Mouse (Mus musculus) ES-CJ7 (cell line): ENCODE data around the gene Arfgef2.

Experiments
- DNase-seq: peaks from one replicate; pipeline ENCODE4 v3.0.0; 2011; ENCODE audit warnings: low read depth, low spot score

Gene Arfgef2

DNA sequence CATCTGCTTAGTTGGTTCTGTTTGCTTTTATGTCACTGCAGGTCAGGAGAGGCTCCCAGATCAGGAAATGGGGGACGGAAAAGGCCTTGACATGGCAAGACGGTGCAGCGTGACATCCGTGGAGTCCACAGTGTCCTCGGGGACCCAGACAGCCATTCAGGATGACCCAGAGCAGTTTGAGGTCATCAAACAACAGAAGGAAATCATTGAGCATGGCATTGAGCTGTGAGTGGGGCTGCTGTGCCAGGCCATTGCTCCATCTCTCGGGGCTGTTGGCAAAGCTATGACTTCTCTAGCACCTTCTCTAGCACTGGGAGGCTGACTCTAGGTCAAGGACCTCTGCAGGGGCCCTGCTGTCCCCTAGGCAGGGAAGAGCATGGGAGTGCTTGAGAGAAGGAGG is 51.0 kb downstream of the Arfgef2 start:
- no peak for DNase-seq

DNA sequence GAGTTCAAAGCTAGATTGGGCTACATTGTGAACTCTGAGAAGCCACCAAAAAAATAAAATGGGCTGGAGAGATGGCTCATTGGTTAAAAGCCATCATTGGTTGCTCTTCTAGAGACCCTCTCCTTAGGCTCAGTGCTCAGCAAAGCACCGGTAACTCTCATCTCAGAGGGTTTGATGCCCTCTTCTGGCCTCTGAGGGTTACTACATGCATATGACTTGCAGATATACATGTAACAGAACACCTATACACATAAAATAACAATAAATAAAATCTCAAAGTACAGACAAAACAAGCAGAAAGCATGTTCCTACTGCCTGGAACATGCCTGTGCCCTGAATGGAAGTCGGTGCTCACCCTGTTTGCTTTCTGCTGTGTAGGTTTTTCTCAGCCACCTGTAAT is 51.7 kb downstream of the Arfgef2 start:
- DNase-seq: peak; percentile 74

DNA sequence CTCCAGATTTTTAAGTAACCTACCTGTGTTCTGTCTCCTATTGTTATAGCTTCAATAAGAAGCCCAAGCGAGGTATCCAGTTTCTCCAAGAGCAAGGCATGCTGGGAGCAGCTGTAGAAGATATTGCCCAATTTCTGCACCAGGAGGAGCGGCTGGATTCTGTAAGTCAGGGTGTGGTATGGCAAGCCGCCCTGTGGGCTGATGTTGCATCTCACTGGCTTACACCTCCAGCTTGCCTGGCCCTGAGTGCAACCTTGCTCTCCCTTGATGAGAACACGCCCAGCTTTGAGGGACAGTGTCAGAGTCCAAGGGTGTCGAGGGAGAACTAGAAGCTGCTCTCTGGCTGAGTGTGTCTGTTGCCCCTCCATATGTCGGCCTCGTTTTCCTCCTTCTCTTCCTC is 53.8 kb downstream of the Arfgef2 start:
- no peak for DNase-seq

DNA sequence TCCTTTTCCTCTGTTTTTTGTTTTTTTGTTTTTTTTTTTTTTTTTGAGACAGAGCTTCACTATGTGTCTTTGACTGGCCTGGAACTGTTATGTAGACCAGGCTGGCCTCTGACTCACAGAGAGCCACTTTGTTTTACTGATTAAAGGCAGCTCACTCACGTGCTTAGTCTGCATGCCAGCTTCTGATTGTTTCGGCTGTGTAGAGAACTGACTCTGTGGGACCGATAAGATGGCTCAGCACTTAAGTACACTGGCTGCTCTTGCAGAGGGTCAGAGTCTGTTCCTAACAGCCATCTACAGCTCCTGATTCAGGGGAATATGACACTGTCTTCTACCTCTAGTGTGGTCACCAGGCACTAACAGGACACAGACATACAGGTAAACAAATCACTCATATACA is 57.1 kb downstream of the Arfgef2 start:
- no peak for DNase-seq

DNA sequence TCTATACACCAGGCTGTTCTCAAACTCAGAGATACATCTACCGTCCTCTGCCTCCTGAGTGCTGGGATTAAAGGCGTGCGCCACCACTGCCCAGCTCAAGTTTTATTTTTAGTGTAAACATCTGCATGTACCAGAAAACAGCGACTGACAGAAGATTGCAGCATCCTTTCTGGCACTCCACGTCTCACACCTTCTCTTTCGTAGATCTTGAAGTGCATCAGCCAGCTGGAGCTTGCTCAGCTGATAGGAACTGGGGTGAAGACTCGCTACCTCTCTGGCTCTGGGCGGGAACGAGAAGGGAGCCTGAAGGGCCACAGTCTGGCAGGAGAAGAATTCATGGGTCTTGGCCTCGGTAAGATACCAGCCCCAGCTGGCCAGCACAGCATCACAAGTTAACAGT is 60.1 kb downstream of the Arfgef2 start:
- DNase-seq: no peak

DNA sequence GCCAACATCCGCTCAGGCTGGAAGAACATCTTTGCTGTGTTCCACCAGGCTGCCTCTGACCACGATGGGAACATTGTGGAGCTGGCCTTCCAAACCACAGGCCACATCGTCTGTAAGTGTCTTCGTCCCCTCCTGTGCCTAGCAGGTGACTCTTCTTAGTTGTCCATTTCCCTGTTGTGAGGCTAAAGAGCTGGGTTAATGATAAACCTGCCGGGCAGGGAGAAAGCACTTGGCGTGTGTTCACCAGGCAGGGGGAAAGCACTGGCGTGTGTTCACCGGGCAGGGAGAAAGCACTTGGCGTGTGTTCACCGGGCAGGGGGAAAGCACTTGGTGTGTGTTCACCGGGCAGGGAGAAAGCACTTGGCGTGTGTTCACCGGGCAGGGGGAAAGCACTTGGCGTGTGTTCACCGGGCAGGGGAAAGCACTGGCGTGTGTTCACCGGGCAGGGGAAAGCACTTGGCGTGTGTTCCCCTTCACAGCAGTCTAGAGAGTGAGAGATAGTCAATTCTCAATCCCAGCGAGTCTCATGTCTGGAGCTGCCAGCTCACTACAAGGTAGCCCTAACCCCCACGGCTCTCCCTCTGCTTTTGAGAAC is 65.0 kb downstream of the Arfgef2 start:
- DNase-seq: no peak

DNA sequence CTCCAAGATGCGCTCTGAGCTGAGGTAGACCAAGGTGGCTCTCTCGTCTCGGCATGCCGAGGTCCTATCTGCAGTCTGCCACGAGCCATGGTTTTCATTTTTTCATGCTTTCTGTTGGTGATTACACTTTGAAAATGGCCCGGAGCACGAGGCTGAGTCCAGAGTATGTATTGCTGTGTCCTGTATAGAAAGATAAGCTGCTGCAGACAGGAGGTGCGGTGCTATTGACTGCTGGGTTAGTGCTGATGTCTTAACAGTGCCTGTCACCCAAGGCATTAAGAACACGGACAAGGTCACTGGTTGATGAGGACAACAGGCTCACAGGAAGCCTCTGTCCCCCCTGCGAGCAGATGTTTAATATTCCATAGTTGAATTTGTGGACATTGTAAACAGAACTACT is 65.5 kb downstream of the Arfgef2 start:
- no peak for DNase-seq

DNA sequence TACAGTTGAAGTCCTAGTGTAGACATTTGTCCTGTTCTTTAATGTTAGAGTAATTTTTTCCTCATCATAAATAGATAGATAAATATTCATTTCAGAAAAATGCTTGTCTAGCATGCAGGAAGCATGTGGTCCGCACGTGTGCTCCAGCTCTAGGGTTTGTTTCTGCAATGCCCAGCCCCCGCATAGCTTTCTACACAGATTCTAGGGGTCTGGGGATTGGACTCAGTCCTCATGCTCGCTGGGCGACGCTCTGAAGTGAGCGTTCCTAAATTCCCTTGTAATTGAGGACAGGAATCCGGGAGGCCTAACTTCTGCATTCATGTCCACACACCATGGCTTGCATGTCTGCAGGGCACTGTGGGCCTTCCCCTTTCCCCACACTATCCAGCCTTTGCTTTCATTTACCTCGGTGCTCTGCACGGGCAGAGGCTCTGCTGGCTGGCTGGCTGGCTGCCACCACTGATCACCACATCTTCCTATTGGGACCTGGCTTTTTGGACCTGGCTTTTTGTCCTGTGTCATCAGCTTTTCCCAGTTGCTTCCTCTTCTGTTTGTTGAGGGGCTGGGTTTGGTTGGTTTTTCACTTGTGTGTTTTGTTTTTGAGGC is 69.4 kb downstream of the Arfgef2 start:
- no peak for DNase-seq

DNA sequence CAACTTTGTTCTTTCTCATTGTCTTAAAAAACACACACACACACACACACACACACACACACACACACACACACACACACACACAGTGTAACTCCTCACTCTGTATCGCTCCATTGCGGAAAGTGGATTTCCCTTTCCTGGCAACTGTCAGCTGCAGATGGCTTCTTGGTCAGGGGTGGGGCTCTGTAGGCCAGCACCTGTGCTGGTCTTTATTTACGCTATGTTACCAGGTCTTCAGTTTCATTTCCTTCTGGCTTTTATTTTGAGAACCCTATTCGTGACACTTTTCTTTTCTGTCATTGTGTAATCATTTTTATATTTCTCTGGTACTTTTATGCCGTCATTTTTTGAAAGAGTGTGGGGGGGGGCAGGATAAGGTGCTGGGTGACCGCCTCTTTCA is 70.2 kb downstream of the Arfgef2 start:
- no peak for DNase-seq

DNA sequence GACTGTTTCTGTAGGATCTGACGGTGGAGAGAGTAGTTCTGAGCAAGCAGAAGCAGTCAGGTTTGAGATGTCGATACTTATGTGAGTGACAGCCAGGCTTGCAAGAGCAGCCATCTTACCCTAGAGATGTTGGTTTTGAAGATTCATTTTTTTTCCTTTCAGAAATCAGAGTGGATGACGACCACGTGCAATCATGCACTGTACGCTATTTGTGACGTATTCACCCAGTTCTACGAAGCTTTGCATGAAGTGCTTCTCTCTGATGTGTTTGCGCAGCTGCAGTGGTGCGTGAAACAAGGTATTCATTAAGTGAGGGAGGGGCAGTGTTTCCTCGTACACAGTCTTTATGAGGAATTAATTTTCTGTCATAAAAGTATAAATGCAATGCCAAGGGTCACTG is 70.9 kb downstream of the Arfgef2 start:
- DNase-seq: no peak

DNA sequence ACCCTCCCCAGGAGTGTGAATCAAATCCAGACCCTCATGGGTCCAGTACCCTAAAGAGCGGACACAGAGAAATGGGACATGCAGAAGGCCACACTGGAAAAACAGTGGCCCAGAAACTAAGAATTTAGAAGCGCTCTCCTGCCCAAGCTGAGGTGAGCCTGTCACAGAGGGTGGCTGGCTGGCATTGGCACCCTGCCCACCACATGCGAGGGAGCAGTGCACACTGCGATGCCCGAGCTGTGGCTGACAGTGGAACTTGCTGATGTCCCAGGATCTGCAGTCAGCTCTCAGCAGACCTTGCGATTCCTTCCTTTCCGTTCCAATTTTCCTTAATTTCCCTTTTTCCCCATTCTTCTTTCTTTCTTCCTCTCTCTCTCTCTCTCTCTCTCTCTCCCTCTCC is 79.7 kb downstream of the Arfgef2 start:
- no peak for DNase-seq

DNA sequence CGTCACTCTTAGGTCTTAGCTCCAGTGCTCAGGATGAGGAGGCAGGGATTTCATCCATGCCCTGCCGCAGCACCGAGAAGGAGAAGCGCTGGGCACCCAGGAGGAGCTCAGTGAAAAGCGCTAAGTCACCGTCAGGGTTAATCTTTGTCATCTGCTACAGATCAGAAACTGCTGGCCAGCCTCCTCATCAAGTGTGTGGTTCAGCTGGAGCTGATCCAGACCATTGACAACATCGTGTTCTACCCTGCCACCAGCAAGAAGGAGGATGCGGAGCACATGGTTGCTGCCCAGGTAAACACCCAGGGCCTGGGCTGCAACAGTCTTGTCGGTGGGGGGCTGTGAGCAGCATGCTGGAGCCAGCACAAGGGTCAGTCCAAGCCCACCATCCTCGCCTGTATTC is 80.2 kb downstream of the Arfgef2 start:
- no peak for DNase-seq

DNA sequence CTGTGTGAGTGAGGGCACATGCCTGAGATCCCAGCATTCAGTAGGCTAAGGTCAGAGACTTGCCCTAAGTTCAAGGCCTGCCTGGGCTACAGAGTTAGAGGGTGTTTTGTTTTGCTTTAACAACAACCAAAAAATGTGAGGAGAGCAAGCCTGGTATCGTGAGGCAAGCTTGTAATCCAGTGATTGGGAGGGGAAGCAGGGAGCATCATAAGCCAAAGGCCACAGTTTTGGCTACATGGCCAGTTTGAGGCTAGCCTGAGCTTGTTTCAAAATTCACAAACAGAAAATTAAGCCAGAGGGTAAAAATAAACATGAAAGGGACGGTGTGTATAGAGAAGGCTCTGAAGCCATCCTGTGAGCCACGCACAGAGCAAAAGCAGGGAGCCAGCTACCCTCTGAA is 80.8 kb downstream of the Arfgef2 start:
- DNase-seq: no peak

DNA sequence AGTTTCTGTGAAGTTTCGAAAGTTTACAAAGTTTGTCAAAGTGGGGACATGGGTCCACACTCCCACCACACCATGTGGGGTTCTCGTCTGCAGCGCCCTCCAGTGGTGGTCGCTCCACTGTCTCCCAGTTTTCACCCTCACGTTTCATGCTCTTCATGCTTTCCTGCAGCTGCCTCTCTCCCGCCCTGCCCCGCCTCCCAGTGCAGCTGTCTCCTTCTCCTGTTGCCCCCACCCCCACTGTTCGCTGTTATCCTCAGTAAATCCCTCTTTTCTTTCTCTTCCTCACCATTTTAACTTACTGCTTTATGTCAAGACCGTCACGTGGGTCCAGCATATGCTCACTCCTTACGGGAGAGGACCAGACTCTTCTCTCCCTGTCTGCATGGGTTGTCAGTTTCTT is 82.4 kb downstream of the Arfgef2 start:
- peak; percentile 53 for DNase-seq

DNA sequence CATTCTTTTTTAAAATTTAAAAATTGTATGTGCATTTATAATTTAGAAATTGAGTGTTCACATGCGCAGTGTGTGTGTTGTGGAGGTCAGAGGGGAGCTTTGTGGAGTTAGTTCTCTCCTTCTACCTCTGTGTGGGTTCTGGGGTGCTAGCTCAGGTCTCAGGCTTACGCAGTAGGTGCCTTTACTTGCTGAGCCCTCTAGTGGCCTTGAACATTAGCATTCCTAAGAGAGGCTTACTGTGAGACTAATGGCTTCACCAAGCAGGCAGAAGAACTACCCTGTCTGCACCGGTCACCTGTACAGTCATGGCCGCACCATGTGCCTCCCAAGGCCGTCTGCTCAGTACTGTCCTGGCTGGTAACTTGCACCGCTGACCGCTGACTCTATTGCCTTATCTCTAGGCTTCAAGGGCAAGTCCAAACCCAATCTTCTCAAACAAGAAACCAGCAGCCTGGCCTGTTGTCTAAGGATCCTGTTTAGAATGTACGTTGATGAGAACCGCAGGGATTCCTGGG is 86.0 kb downstream of the Arfgef2 start:
- peak; percentile 85 for DNase-seq

DNA sequence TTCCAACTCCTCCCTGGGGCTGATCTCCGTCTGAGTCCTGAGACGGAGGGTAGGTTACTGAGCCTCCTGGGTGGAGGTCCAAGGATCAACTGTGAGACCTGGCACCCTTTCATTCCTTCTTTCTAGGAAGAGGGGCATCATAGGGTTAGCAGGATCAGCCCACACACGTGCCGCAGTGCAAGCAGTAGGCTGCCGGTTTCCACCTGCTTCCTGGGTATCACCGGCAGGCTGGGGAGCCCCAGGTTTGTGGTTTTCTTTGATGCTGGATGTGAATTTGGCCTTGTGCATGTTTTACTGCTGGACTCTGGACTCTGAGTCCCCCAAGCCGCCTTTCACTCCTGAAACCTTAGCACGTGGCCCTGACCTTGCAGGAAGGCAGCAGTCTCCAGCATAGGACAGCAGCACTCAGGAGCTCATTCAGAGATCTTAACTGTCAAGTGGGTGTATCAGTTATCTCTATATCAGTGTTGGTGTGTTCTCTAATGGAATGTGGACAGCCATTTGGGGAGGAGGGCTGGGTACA is 86.8 kb downstream of the Arfgef2 start:
- DNase-seq: no peak

DNA sequence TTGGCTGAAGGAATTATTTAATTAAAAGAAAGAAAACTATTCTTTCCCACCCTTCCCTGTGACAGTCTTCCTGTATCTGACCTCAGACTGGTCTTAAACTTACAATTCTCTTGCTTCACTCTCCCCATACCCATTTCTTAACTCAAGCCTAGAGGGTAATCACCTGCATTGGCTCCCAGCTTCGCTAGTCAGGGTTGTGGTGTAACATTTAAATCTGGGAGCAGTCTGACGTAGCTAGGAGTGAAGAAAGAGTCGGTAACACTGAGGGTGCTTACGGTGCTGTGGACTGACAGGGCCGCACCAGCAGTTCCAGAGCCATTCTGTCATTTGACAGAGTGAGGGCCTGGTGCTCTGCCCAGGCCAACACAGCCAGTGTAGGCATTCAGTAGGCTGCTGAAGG is 87.6 kb downstream of the Arfgef2 start:
- no peak for DNase-seq

DNA sequence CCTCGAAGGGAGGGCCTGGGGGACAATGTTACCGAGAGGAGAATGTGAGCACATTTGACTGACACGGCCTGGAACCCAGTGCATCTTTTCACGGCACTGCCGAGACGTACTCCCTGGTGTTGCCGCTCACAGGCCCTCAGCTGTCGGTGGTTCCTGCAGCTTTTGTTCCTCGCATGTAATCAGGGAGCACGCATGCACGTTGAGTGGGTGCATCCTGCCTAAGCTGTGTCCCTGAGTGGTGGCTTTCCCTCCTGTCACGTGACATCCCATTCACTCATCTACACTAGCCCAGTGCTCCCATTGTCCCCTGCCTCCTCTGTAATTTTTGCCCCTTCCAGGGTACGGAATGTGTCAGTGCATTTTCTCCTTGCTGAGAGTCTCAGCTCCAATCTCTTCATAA is 91.0 kb downstream of the Arfgef2 start:
- DNase-seq: no peak

DNA sequence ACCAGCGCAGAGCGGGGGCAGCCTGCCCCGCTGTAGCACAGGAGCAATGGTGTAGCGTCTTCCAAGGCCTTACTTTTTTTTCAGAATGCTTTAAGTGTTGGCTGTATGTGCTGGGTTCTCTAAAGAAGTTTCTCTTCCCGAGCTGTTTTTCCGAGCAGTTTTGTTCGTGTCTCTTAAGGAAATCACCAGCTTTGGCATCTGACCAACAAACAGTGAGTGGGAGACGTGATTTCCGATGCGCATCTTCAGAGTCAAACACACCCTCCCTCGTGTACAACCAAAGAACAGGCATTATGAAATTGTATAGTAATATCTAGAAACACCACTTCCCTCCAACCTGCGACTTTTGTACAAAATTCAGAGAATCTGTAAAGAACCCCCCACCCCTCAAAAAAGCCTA is 91.6 kb downstream of the Arfgef2 start:
- DNase-seq: no peak

DNA sequence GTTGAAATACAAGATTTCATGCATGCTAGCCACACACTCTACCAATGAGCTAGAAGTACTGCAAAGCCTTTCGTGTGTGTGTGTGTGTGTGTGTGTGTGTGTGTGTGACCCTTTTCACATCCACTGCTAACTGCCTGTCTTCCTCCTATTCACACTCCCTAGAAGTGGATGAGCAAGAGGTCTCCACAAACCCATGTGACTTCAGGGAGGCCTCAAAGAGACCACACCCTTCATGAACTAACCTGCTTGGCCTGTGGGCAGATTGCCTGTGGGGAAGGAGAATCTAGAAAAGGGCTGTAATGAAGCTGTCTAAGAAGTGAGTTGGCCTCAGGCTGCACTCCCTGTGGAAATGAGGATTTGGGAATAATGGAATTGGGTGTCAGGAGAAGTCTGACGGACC is 93.8 kb downstream of the Arfgef2 start:
- peak; percentile 37 for DNase-seq

DNA sequence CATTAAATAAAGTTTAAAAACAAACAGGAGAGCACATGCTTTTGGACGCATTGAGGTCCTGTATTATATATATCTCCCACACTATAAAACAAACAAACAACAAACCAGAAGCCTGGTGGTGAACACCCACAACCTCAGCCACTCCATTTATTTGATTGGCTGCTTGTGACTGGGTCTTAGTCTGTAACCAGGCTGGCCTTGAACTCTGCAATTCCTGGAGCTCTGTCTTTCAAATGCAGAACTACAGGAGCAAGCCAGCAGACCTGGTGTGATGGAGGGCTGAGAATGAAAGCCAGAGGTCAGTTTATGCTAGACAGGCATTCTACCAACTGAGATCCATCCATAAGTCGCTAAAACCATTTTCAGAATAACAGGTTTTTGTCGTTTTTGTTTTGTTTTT is 94.4 kb downstream of the Arfgef2 start:
- DNase-seq: peak; percentile 64

DNA sequence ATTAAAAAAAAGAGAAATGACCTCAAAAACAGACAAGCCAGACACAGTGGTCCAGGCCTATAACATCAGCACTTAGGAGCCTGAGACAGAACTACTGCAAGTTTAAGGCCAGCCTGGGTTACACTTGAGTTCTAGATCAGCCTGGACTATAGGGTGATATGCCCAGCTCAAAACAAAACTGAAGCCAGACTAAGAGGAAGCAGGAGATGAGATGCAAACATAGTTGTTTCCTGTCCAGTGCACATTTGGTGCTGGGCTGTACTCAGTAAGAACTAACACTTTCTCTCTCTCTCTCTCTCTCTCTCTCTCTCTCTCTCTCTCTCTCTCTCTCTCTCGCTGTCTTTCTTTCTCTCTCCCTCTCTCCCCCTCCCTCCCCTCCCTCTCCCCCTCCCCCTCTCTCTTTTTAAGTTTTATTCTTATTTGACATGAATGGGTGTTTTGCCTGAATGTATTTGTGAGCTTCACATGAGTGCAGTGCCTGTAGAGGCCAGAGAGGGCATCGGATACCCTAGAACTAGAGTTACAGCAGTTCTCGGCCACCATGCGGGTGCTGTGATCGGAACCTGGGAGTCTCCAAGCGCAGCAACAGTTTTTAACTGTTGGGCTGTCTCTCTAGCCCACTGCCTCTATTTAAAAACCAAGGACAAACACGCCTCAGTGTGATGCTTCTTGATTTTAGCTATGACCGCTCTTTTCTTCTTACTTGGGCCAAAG is 95.6 kb downstream of the Arfgef2 start:
- DNase-seq: peak; percentile 61

DNA sequence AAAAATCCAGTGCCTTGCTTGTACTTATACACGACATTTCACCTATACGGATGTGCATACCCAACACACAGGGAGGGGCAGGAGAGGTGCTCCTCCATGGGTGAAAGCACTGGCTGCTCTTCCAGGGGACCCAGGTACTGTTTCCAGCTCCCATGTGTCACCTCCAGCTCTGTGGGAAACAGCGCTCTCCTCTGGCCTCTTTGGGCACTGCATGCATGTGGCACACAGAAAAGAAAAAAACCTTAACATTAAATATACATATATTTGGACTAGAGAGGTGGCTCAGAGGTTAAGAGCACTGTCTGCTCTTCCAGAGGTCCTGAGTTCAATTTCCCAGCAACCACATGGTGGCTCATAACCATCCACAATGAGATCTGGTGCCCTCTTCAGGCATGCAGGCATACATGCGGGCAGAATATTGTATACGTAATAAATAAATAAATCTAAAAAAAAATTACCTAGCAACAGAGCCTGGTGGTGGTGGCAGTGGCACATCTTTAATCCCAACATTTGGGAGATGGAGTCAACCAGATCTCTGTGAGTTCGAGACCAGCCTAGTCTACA is 98.4 kb downstream of the Arfgef2 start:
- DNase-seq: peak; percentile 51
